Mouse (Mus musculus) myocyte (in vitro differentiated cells): Measurements from ENCODE around the gene Arhgap33. TPM values are rescaled to one million over a fixed set of nuclear protein-coding genes. Genes with fewer than 3 reads are reported as not detected.

Experiments
- H3K27me3 ChIP-seq: one replicate; pipeline ENCODE4 v1.6.1; 2011; ENCODE audit not compliant: control insufficient read depth, insufficient read depth, insufficient read length
- H3K36me3 ChIP-seq: one replicate; pipeline ENCODE4 v1.6.1; 2011; ENCODE audit not compliant: control insufficient read depth, insufficient read depth
- H3K4me2 ChIP-seq: one replicate; pipeline ENCODE4 v1.6.1; 2011; ENCODE audit warnings: low read depth, control low read depth
- H3K4me3 ChIP-seq: one replicate; pipeline ENCODE4 v1.5.1; 2011; ENCODE audit warnings: mild to moderate bottlenecking, control low read depth, moderate library complexity
- H3K79me2 ChIP-seq: one replicate; pipeline ENCODE4 v1.6.1; 2011; ENCODE audit not compliant: control insufficient read depth, insufficient read depth
- H3ac ChIP-seq: one replicate; pipeline ENCODE4 v1.6.1; 2011; ENCODE audit not compliant: control insufficient read depth, insufficient read length
- E2F4 ChIP-seq: IDR thresholded peaks from one replicate; pipeline ENCODE4 v1.6.1; 2011; ENCODE audit warnings: mild to moderate bottlenecking, control low read depth, moderate library complexity; ENCODE audit not compliant: insufficient read depth
- MAX ChIP-seq: IDR thresholded peaks from one replicate; pipeline ENCODE4 v1.6.1; 2011; ENCODE audit warnings: low read depth, mild to moderate bottlenecking, control low read depth
- MYOD1 ChIP-seq, 3 experiments: IDR thresholded peaks; one replicate each; pipeline ENCODE4 v1.6.1; 2011; ENCODE audit warnings: control low read depth in 2 of 3, low read depth in 2 of 3, mild to moderate bottlenecking in 2 of 3, moderate library complexity in 1 of 3; ENCODE audit not compliant: insufficient read length in 2 of 3, control insufficient read depth in 1 of 3
- MYOG ChIP-seq, 3 experiments: IDR thresholded peaks; one replicate each; pipeline ENCODE4 v1.6.1; 2011; ENCODE audit warnings: control low read depth in 2 of 3, low read depth in 2 of 3, mild to moderate bottlenecking in 2 of 3; ENCODE audit not compliant: insufficient read length in 2 of 3, control insufficient read depth in 1 of 3, insufficient read depth in 1 of 3
- POLR2A ChIP-seq: IDR thresholded peaks from one replicate; pipeline ENCODE4 v1.6.1; 2011; ENCODE audit warnings: low read depth, mild to moderate bottlenecking, control low read depth, moderate library complexity; ENCODE audit not compliant: insufficient read length
- POLR2AphosphoS2 ChIP-seq: IDR thresholded peaks from one replicate; pipeline ENCODE4 v1.6.1; 2011; ENCODE audit warnings: low read depth, control low read depth; ENCODE audit not compliant: insufficient read length
- REST ChIP-seq: IDR thresholded peaks from one replicate; pipeline ENCODE4 v1.6.1; 2011; ENCODE audit warnings: mild to moderate bottlenecking, control low read depth, moderate library complexity; ENCODE audit not compliant: insufficient read depth, insufficient read length
- SRF ChIP-seq: IDR thresholded peaks from one replicate; pipeline ENCODE4 v1.6.1; 2011; ENCODE audit warnings: low read depth; ENCODE audit not compliant: control insufficient read depth, insufficient read length
- TCF12 ChIP-seq: IDR thresholded peaks from one replicate; pipeline ENCODE4 v1.6.1; 2011; ENCODE audit warnings: mild to moderate bottlenecking, control low read depth; ENCODE audit not compliant: poor library complexity, insufficient read depth, severe bottlenecking
- TCF3 ChIP-seq: IDR thresholded peaks from one replicate; pipeline ENCODE4 v1.6.1; 2011; ENCODE audit warnings: low read depth, control low read depth; ENCODE audit not compliant: insufficient read length
- USF1 ChIP-seq: IDR thresholded peaks from one replicate; pipeline ENCODE4 v1.6.1; 2011; ENCODE audit warnings: low read depth, mild to moderate bottlenecking, control low read depth, moderate library complexity
- polyA plus RNA-seq: library from polyadenylated mRNA; unstranded; fragments of >200 nt; fragmentation: generic; extraction: Trizol; gene quantifications from one replicate; pipeline ENCODE4 v1.2.1, GENCODE M21; 2012; ENCODE audit warnings: missing spikeins

Gene Arhgap33
- polyA plus RNA-seq, 1 experiment, result 8.7 TPM

DNA sequence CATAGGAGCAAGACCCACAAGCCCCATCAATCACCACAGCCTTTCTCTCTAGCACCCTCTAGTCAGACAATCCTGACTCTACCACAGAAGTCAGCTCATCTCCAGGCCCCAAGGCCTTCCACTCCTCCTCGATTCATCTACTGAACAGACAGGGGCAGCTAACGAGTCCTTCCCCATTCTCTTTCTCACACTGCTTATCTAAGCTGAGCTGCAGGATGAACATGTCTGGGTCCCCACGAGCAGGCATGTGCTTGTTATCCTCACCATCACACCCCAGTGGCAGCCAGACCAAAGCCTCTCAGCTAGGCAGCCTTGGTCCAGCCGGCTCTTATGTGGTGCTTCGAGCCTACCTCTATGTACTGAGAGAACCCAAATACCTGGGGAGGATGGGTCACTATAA, 37.5 kb upstream of the Arhgap33 start:
- H3ac ChIP-seq, result no peak overlapping the region
- no peak overlapping the region for H3K4me3 ChIP-seq

DNA sequence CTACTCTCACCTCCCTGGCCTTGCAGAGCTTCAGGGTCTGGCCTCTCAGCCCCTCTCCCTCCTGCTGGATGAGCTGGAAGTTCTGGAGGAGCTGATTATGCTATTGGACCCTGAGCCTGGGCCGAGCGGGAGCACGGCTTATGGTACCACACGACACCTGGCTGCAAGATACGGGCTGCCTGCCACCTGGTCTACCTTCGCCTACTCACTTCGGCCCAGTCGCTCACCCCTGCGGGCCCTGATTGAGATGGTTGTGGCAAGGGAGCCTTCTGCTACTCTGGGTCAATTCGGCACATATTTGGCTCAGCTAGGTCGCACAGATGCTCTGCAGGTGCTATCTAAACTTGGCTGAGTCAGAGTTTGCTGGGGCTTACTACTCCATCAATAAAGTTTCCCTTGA, 32.7 kb upstream of the Arhgap33 start:
- Histone ChIP-seq H3K4me3 (no peak overlapping the region), H3K4me2 (no peak overlapping the region), H3K79me2 (peaks cover 2% of the 10 kb centered on the region), H3ac (no peak overlapping the region), H3K27me3 (no peaks in the 10 kb centered on the region), H3K36me3 (peaks cover 17% of the 10 kb centered on the region)
- TF ChIP-seq POLR2AphosphoS2 (peak; percentile 76), POLR2A (peak; percentile 20), TCF12 (no peak), REST (no peak), USF1 (no peak), MYOG (IDR thresholded peaks at IDR 0.05; ENCODE audit: control insufficient read depth in 1 of 3, insufficient read depth in 1 of 3, insufficient read length in 2 of 3, low read depth in 2 of 3) (no peak), MYOD1 (IDR thresholded peaks at IDR 0.05; ENCODE audit: control insufficient read depth in 1 of 3, insufficient read length in 2 of 3, low read depth in 2 of 3) (no peak), TCF3 (no peak)

More for the DNA sequence above, 37.5 kb upstream of the Arhgap33 start:
- H3K36me3 ChIP-seq, result peaks cover 30% of the 10 kb centered on the region
- no peak overlapping the region for H3K4me2 ChIP-seq
- no peaks in the 10 kb centered on the region for H3K27me3 ChIP-seq
- no peak for TF ChIP-seq POLR2A
- TF ChIP-seq MAX, result no peak
- no peak for TF ChIP-seq TCF3
- no peak for TF ChIP-seq POLR2AphosphoS2
- no peak for TF ChIP-seq E2F4
- no peak for TF ChIP-seq USF1
- TF ChIP-seq SRF, result no peak
- no peak for TF ChIP-seq MYOG (IDR thresholded peaks at IDR 0.05; ENCODE audit: control insufficient read depth in 1 of 3, insufficient read depth in 1 of 3, insufficient read length in 2 of 3, low read depth in 2 of 3)
- TF ChIP-seq REST, result no peak
- H3K79me2 ChIP-seq, result no peaks in the 10 kb centered on the region

DNA sequence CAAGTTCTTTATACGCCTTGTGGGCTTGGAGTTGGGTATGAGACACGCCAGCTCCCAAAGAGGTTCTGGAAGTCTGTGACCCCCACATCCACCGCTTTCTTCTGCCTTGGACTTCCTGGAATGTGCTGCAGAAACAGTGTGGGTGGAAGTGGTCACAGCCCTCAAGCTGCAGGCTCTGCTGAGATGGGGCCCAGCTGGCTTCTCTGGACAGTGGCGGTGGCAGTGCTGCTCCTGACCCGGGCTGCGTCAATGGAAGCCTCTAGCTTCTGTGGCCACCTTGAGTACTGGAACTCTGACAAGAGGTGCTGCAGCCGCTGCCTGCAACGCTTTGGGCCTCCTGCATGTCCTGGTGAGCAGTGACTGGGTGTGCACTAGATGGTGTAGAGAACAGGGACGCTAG, 31.2 kb upstream of the Arhgap33 start:
- TF ChIP-seq USF1 (no peak), SRF (no peak)
- H3K4me3 ChIP-seq, result no peak overlapping the region
- H3K36me3 ChIP-seq, result peaks cover 9% of the 10 kb centered on the region
- H3K27me3 ChIP-seq, result no peaks in the 10 kb centered on the region
- no peak overlapping the region for H3ac ChIP-seq
- peaks cover 16% of the 10 kb centered on the region for H3K79me2 ChIP-seq
- no peak overlapping the region for H3K4me2 ChIP-seq

DNA sequence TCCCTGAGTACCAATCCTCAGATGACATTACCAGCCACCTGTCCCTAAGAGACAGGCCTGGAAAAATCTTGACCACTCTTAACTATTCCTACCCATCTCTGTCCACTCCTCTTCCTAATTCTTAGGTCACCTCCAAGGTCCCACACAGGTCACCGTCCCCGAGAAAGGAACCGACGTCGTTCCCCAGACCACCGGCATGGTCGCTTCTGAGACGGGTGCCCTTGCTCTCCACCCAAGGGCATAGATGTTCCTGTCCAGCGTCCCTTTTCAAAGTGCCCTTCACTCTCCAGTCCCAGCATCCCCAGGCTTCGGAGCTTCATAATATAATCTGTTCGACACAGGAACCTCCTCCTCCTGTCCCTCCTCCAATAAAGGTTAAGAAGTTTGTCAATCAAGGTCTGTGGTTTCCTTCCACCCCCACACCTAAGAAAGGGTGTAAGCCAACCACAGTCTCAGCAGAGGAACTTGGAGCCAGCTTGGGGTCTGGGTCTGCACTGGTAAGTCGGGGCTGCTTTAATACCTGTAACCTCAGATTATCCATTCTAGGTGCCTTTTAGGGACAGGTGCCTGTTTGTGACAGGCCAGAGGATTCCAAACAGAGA, 30.2 kb upstream of the Arhgap33 start, which contains the start of gene Igflr1:
Igflr1 (plus strand) TSS at position 458 of the 602 bp plus-strand sequence.
- peaks cover 5% of the 10 kb centered on the region for H3K36me3 ChIP-seq
- H3K4me3 ChIP-seq, result peak within 1 kb of the TSS; percentile 86
- TF ChIP-seq POLR2AphosphoS2 (no peak), MAX (no peak), REST (no peak), MYOD1 (IDR thresholded peaks at IDR 0.05; ENCODE audit: control insufficient read depth in 1 of 3, insufficient read length in 2 of 3, low read depth in 2 of 3) (no peak), TCF12 (no peak), POLR2A (no peak), SRF (no peak)
- no peak within 1 kb of the TSS for H3ac ChIP-seq
- H3K4me2 ChIP-seq, result peak within 1 kb of the TSS; percentile 81
- H3K79me2 ChIP-seq, result peaks cover 16% of the 10 kb centered on the region
- H3K27me3 ChIP-seq, result no peaks in the 10 kb centered on the region

DNA sequence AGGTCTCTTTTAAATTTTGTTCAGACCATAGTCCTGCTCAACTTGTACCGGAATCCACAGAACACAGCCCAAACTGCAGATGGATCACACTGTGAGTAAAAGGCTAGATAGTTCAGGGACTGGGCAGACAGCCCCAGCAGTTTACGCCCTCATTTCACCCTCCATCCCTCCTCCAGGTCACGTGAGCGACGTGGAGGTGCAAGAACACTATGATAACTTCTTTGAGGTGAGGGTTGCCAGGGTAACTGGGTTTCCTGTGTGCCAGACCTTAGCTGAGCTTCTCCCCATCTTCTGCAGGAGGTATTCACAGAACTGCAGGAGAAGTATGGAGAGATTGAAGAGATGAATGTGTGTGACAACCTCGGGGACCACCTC, 29.0 kb upstream of the Arhgap33 start:
- Histone ChIP-seq H3K36me3 (peaks cover 5% of the 10 kb centered on the region), H3K4me3 (peak overlapping the region; percentile 86), H3K4me2 (peak overlapping the region; percentile 81), H3K79me2 (peaks cover 16% of the 10 kb centered on the region), H3K27me3 (no peaks in the 10 kb centered on the region), H3ac (peak overlapping the region; percentile 50)
- TF ChIP-seq E2F4, result no peak
